Mouse (Mus musculus) heart, embryonic 10.5 days (tissue): ENCODE results near the gene Mt1. TPM values are rescaled to one million over a fixed set of nuclear protein-coding genes. Genes with fewer than 3 reads are reported as not detected.
A peak's percentile ranks its signal among the peaks of the same experiment; 100 is the strongest.

Experiments
- DNase-seq: peaks from one replicate; pipeline ENCODE4 v3.0.0-alpha.2; 2017; ENCODE audit warnings: low spot score
- H3K27ac ChIP-seq: fragments of 300-500 bp; sonication (generic); 2 replicates; pipeline ENCODE4 v1.5.1; 2016; ENCODE audit warnings: mild to moderate bottlenecking
- H3K27me3 ChIP-seq: fragments of 300-500 bp; sonication (generic); 2 replicates; pipeline ENCODE4 v1.6.1; 2016; ENCODE audit warnings: mild to moderate bottlenecking; ENCODE audit not compliant: poor library complexity, insufficient read depth, severe bottlenecking
- H3K36me3 ChIP-seq: fragments of 300-500 bp; sonication (generic); 2 replicates; pipeline ENCODE4 v1.6.1; 2016; ENCODE audit warnings: mild to moderate bottlenecking, moderate library complexity
- H3K4me1 ChIP-seq: fragments of 300-500 bp; sonication (generic); 2 replicates; pipeline ENCODE4 v1.6.1; 2016; ENCODE audit warnings: mild to moderate bottlenecking
- H3K4me3 ChIP-seq: fragments of 300-500 bp; sonication (generic); 2 replicates; pipeline ENCODE4 v1.5.1; 2016; ENCODE audit warnings: mild to moderate bottlenecking, moderate library complexity
- H3K9me3 ChIP-seq: fragments of 300-500 bp; sonication (generic); 2 replicates; pipeline ENCODE4 v1.6.1; 2016; ENCODE audit warnings: mild to moderate bottlenecking, moderate library complexity
- WGBS: fragments of 180-500 bp; shearing (Covaris S2); methylation state at CpG from one replicate; pipeline ENCODE4 v1.1.7; 2016; 5-methylcytosine and 5-hydroxymethylcytosine counted together
- polyA plus RNA-seq: library from polyadenylated mRNA; unstranded; fragments of >200 nt; fragmentation: Nextera tagmentation; extraction: Ambion mirVana; gene quantifications from 2 replicates; pipeline ENCODE4 v1.2.1, GENCODE M21; 2016

Mt1 gene
- polyA plus RNA-seq, 1 experiment from 2014 or later: 393 TPM

DNA sequence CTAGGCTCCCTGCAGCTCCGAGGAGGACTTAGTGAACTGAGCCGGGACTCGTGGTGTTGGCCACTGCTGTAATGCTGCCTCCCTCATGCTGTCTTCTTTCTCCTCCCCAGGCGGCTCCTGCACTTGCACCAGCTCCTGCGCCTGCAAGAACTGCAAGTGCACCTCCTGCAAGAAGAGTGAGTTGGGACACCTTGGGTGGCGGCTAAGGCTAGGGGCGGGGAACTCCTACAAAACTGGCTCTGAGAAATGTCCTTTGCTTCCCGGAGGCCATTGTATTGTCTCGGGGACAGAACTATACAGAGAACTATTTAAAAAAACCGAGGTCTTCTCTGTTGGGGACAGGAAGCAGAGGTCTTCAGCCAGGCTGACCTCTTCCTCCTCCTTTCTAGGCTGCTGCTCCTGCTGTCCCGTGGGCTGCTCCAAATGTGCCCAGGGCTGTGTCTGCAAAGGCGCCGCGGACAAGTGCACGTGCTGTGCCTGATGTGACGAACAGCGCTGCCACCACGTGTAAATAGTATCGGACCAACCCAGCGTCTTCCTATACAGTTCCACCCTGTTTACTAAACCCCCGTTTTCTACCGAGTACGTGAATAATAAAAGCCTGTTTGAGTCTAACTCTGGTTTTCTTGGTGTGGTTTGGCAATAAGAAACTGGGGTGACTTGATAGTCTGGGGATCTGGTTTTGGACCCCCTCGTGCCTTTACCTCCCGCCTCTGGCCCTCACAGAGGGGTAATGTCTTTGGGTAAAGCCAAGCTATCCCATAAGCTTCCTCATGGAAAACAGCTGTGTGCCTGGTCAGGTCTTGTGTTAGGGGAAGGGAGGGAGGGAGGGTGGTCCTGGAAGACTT is 1.1 kb downstream of the Mt1 start:
- H3K4me1 ChIP-seq: peaks cover 36% of the 10 kb centered on the region
- H3K27me3 ChIP-seq: peaks cover 99% of the 10 kb centered on the region
- DNase-seq: no peak
- no peaks in the 10 kb centered on the region for H3K36me3 ChIP-seq
- H3K27ac ChIP-seq: peak overlapping the region; percentile 83; the same call in 1 of the 2 replicates
- WGBS: 6% methylated on average over 25 of the region's 25 CpGs
- peak overlapping the region; percentile 68 for H3K4me3 ChIP-seq
- H3K9me3 ChIP-seq: no peaks in the 10 kb centered on the region

DNA sequence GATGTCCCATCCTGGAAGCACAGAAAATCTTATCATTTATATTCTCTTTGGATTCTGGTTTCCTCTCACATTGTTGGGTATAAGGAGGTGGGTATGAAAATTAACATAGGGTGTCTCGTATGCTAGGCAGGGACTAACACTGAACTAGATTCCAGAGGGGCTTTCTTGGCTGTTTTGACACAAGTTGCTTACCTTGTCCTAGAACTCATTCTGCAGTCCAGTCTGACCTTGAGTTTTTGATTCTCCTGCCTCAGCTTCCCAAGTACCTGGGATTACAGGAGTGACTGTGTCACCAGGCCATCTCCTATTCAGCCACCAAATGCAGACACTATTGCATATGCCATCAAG is 1.7 kb downstream of the Mt1 start:
- Histone ChIP-seq H3K36me3 (no peaks in the 10 kb centered on the region), H3K4me1 (peaks cover 36% of the 10 kb centered on the region), H3K9me3 (no peaks in the 10 kb centered on the region), H3K27ac (0 out of 2 replicates have a peak overlapping the region, but pooled peaks have one; percentile 83), H3K4me3 (peak overlapping the region; percentile 68; the same call in 1 of the 2 replicates), H3K27me3 (peaks cover 98% of the 10 kb centered on the region)
- DNase-seq: no peak
- 73% methylated on average over 1 of the region's 1 CpGs for WGBS

DNA sequence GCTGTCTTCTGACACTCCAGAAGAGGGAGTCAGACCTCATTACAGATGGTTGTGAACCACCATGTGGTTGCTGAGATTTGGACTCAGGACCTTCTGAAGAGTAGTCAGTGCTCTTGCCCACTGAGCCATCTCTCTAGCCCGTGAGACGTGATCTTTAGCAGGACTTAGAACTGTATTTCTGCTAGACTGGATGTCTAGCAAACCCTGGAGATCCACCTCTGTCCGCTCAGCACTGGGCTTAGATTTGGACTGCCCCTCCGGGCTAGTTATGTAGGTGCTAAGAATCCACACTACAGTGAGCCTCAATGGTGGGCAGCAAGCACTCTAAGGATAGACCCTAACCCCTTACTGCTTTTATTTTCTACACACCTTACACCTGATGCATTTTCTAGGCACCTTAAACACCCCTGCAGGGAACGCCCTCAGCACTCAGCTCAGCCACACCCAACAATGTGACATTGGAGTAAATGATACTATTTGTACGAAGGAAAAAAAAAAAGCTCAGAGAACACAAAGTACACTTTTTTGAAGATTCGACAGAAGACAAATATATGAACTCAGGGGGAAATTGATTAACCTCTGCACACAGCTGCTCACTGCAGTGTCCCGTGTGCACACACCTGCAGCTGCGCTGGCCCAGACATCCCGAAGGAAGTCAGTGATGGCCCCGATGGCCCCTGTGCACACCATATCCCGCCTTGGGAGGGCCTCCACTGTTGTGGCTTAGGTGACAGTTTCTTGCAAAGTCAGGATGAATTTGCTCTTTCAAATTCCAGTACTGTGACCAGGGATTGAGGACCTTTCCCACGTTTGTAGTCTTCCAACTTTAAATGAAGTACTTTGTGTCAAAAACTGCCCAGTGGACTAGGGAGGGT is 3.4 kb downstream of the Mt1 start:
- H3K27me3 ChIP-seq: peaks cover 98% of the 10 kb centered on the region

DNA sequence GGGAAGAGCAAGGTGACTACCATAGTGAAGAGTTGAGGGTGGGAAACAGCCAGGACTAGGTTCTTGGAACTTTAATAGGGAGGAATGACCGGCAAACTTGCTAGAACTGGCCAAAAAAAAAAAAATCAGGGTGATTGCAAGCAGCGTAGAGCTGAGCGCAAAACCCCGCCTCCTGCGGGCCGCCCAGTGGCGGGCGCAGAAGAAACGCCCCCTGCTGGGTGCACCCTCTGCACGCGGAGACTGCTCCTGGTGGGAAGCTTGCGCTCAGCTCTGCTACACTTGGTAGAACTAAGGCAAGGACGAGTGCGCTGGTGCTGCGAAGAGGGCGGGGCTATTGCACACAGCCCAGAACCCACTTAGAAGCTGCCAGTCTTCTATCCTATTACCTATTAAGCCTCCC is 4.2 kb downstream of the Mt1 start:
- Histone ChIP-seq H3K9me3 (no peaks in the 10 kb centered on the region), H3K27me3 (peaks cover 98% of the 10 kb centered on the region), H3K36me3 (no peaks in the 10 kb centered on the region), H3K4me3 (peak overlapping the region; percentile 48), H3K4me1 (peaks cover 54% of the 10 kb centered on the region), H3K27ac (peak overlapping the region; percentile 72)
- 1% methylated on average over 16 of the region's 16 CpGs for WGBS
- peak; percentile 96 for DNase-seq

More for the DNA sequence above, 3.4 kb downstream of the Mt1 start:
- DNase-seq: no peak
- Histone ChIP-seq H3K4me3 (peak overlapping the region; percentile 48), H3K27ac (peak overlapping the region; percentile 72; the same call in 1 of the 2 replicates), H3K4me1 (peaks cover 49% of the 10 kb centered on the region), H3K36me3 (no peaks in the 10 kb centered on the region), H3K9me3 (no peaks in the 10 kb centered on the region)
- whole genome bisulfite sequencing: 68% methylated on average over 13 of the region's 13 CpGs

DNA sequence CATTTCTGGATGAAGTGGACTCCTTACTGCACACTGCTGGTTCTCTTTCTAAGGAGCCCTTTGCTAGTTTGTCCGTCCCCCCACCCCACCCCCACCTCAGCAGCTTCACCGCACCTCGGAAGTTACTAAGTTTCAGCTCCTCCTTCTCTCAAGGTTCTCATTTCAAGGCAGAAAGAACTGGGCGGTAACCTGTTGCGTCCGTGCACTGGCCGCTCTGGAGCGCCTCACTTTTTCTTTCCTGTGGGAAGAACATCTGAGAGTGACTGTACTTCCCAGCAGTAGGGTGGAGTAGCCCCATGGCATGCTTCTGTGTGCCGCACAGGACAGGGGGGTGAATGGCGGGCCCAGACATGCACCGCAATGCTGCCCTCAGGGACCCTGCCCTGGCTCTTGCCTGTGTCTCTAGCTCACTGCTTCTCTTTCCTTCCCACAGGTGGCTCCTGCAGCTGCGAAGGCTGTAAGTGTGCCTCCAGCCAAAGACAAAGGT is 5.5 kb downstream of the Mt1 start:
- H3K9me3 ChIP-seq: no peaks in the 10 kb centered on the region
- peaks cover 51% of the 10 kb centered on the region for H3K4me1 ChIP-seq
- H3K36me3 ChIP-seq: no peaks in the 10 kb centered on the region
- no peak for DNase-seq
- H3K27me3 ChIP-seq: peaks cover 90% of the 10 kb centered on the region
- H3K27ac ChIP-seq: peak overlapping the region; percentile 49; the same call in 1 of the 2 replicates
- 20% methylated on average over 12 of the region's 12 CpGs for WGBS
- no peak overlapping the region; the same call in 1 of the 2 replicates for H3K4me3 ChIP-seq

DNA sequence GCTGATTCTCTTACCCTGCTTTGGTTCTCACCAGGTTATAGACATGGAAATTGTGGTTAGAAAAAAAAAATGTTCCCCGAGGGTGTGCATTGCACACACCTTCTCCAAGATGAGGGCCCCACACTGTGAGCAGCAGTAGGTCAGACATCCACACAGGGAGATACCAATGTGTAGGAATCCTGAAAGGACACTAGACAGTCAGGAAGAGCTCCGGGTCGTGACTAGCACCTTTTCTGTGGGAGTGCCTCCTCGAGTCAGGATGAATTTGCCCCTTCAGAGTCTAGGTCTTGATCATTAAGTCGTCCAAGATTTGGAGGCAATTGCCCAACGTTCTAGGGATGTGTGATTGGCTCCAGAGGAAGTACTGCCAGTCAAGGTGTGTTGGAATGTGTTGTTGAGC is 6.9 kb downstream of the Mt1 start:
- no peak for DNase-seq
- Histone ChIP-seq H3K4me1 (peaks cover 47% of the 10 kb centered on the region), H3K4me3 (no peak overlapping the region), H3K36me3 (no peaks in the 10 kb centered on the region), H3K27ac (peak overlapping the region; percentile 75; the same call in 1 of the 2 replicates), H3K9me3 (no peaks in the 10 kb centered on the region), H3K27me3 (peaks cover 76% of the 10 kb centered on the region)
- 54% methylated on average over 6 of the region's 6 CpGs for WGBS

DNA sequence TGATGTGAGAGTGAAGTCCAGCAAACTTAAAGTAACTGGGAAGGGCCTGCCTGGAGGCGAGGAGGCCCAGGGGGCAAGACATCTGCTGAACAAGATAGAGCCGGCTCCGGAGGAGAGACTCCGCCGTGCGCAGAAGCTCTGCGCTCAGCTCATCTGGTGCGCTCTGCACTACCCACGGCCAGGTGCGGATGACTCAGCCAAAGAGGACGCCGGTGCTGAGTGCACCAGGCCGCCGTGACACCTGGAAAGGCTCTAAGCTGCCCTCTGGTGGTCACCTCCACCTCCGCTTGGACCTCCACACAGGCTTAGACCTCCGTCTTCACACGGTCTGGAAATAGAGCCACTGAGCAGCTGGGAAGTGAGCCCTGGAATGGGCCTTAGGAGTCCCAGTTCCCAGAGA is 7.7 kb downstream of the Mt1 start:
- DNase-seq: peak; percentile 95
- peak overlapping the region; percentile 75; the same call in 1 of the 2 replicates for H3K27ac ChIP-seq
- 4% methylated on average over 17 of the region's 17 CpGs for WGBS
- H3K9me3 ChIP-seq: no peaks in the 10 kb centered on the region
- H3K4me3 ChIP-seq: peak overlapping the region; percentile 45
- peaks cover 69% of the 10 kb centered on the region for H3K27me3 ChIP-seq
- H3K4me1 ChIP-seq: peaks cover 54% of the 10 kb centered on the region
- no peaks in the 10 kb centered on the region for H3K36me3 ChIP-seq

DNA sequence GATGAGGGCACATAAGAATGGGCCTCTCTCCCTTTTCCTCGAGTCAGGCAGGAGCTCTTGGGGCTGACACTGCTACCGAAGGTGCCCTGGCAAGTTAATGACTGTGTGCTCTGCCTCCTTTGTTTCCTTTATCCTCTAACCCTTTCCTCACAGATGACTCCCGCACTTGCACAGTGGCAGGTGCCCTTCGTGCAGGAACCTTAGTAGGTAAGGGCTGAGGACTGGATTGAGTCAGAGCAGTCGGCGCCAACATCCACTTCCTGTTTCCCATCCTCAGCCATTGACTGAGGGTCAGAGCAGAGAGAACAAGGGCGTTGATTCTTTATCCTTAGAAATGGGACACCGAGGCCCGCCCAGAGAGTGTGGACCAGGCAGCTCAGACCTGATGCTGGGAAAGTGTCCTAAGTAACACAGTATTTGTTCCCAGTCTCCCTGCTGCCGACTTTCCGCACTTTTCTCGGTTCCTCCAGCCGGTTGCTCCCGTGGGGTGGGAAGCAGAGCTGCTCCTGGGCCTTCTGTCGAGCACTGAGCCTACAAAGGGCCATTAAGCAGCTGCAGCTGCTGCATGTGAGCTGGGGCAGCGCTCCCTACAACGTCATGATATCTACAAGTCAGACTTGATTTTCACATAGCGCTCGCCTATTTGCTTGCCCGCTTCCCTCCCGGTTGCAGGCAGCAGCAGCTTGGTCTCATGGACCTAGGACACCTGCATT is 8.6 kb downstream of the Mt1 start:
- WGBS: 34% methylated on average over 21 of the region's 21 CpGs
- Histone ChIP-seq H3K4me1 (peaks cover 54% of the 10 kb centered on the region), H3K4me3 (peak overlapping the region; percentile 45; the same call in 1 of the 2 replicates), H3K36me3 (no peaks in the 10 kb centered on the region), H3K27ac (peak overlapping the region; percentile 75), H3K9me3 (no peaks in the 10 kb centered on the region), H3K27me3 (peaks cover 60% of the 10 kb centered on the region)
- no peak for DNase-seq

DNA sequence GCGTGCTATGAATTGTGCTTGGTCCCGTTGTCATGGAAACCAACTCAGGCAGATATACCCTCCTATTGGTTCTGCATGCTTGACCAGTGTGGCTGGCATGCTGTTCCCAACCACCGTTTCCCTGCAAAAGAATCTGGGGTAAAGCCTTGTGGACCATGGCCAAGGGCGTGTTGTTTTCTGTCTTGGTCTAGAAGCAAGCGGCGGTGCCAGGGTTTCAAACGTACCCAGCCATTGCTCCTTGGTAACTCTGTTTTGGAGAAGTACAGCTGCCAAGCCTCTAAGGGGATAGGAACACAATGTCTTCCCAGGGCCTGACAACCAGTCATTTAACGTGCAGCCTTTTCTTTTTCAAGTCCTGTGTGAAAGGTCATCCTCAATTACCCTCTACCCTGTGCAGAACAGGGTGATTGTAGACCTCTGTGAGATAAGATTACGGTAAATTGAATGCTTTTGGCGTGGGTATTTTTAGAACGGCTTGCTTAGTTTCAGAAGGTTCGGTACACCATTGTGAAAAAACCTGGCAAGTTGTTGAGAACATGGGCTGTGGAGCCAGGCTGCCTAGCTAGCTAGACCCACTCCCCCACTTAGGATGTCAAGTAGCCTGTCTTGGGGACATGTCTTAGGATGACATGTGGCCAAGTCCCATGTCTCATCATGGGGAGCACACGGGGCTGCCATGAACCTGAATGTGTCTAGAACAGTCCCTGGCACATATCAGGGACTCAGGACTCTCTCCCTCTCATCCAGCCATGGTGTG is 10.6 kb downstream of the Mt1 start:
- DNase-seq: no peak
- peaks cover 40% of the 10 kb centered on the region for H3K27me3 ChIP-seq
- no peak overlapping the region for H3K27ac ChIP-seq
- no peaks in the 10 kb centered on the region for H3K9me3 ChIP-seq
- 50% methylated on average over 13 of the region's 13 CpGs for WGBS
- H3K36me3 ChIP-seq: no peaks in the 10 kb centered on the region
- H3K4me1 ChIP-seq: peaks cover 38% of the 10 kb centered on the region
- H3K4me3 ChIP-seq: no peak overlapping the region

DNA sequence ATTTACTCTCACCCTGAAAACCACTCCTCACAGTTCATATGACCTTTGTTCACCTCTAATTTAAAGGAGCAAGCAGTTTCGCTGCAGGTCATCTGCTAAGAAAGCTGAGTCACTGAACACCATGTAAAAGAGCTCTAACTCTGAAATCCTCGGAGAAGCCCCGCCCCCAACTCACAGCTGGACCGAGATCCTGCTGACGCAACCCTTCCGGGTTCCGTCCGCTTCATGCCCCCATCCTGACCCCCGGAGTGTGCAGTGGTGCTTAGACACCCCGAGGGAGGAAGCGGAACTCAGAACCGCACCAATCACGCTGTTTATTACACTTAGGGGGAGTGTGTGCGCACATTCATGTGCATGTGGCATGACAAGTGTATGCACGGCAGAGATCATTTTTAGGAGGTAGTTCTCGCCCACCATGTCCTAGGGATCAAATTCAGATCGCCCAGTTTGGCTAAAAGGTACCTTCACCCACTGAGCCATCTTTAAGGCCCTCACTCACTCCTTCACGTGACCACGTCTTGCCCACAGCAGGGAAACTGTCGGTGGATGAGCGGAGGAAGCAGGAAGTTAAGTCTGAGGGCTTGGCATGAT is 12.3 kb downstream of the Mt1 start:
- H3K27ac ChIP-seq: peak overlapping the region; percentile 81
- H3K9me3 ChIP-seq: no peaks in the 10 kb centered on the region
- H3K27me3 ChIP-seq: peaks cover 23% of the 10 kb centered on the region
- peak; percentile 89 for DNase-seq
- no peaks in the 10 kb centered on the region for H3K36me3 ChIP-seq
- H3K4me3 ChIP-seq: peak overlapping the region; percentile 60
- 23% methylated on average over 21 of the region's 21 CpGs for WGBS
- peaks cover 33% of the 10 kb centered on the region for H3K4me1 ChIP-seq

DNA sequence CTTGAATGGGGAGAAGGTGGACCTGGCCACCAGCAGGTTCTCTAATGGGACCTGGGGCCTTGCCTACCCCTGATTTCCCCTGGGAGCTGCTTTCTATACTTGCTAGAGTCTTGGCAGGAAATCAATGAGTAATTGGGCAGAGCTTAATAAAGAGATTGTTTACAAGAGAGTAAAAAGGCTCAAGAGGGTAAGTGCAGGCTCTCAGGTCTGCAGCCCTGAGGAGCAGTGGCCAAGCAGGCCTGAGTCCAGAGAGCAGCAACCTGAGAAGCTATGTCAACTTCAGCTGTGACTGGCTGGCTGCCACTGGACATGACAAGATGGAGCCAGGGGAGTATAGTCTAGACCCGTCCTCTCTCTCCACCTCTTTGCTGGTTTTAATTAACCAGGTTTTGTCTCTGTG is 14.0 kb downstream of the Mt1 start:
- Histone ChIP-seq H3K36me3 (no peaks in the 10 kb centered on the region), H3K4me1 (peaks cover 17% of the 10 kb centered on the region), H3K27ac (no peak overlapping the region), H3K4me3 (no peak overlapping the region), H3K27me3 (peaks cover 6% of the 10 kb centered on the region), H3K9me3 (no peaks in the 10 kb centered on the region)
- WGBS: 60% methylated on average over 1 of the region's 1 CpGs
- no peak for DNase-seq
